16 mouse cellular contexts compared by ENCODE assay signal in genomic region chr10:56712611-56713105, GRCm38 (mm10).
A peak's percentile ranks its signal among the peaks of the same experiment; 100 is the strongest.
DNase-seq lines count a peak whose midpoint lies in the region; ATAC-seq lines count a peak whose summit lies in the region.
"Had no signal": no experiment of that assay in that cellular context is flagged by ENCODE, and none has a peak within 500 bp of the region (broad histone marks: within the 10 kb centered on the region; RNA-seq: fewer than 3 reads in every experiment).

No protein-coding gene starts in this region.

- H3K9ac ChIP-seq in forebrain, embryonic 13.5 days: no peak overlapping the region
- H3K9ac ChIP-seq in neural tube, embryonic 15.5 days (replicated peaks): no peak overlapping the region
- H3K9ac ChIP-seq in hindbrain, embryonic 16.5 days (ENCODE audit: low read depth, low read length): no peak overlapping the region
- H3K9ac ChIP-seq: lung, embryonic 14.5 days had no signal

- H3K36me3 ChIP-seq in forebrain, embryonic 13.5 days (ENCODE audit: poor library complexity, severe bottlenecking): no peaks in the 10 kb centered on the region
- H3K36me3 ChIP-seq in forebrain, embryonic 10.5 days (replicated peaks): no peaks in the 10 kb centered on the region
- no peaks in the 10 kb centered on the region for H3K36me3 ChIP-seq in neural tube, embryonic 15.5 days
- no peaks in the 10 kb centered on the region for H3K36me3 ChIP-seq in hindbrain, embryonic 16.5 days (ENCODE audit: control insufficient read depth, insufficient read depth, low read length)

- H3K4me3 ChIP-seq in forebrain, embryonic 13.5 days: no peak overlapping the region
- H3K4me3 ChIP-seq in forebrain, embryonic 10.5 days: no peak overlapping the region
- no peak overlapping the region for H3K4me3 ChIP-seq in neural tube, embryonic 15.5 days (replicated peaks)
- no peak overlapping the region for H3K4me3 ChIP-seq in hindbrain, embryonic 16.5 days (ENCODE audit: low read length)
- H3K4me3 ChIP-seq: layer of hippocampus, adult 2 months had no signal

- H3K4me2 ChIP-seq in forebrain, embryonic 13.5 days: no peak overlapping the region; the same call in 1 of the 2 replicates
- H3K4me2 ChIP-seq in neural tube, embryonic 15.5 days: no peak overlapping the region
- no peak overlapping the region for H3K4me2 ChIP-seq in hindbrain, embryonic 16.5 days (ENCODE audit: low read length)
- H3K4me2 ChIP-seq: heart, embryonic 11.5 days; lung, embryonic 14.5 days had no signal

- ATAC-seq in forebrain, embryonic 13.5 days: peak; percentile 51
- no peak for ATAC-seq in neural tube, embryonic 15.5 days (ENCODE audit: low FRiP score)
- ATAC-seq in hindbrain, embryonic 16.5 days: peak; percentile 52; the same call in 1 of the 2 replicates
- ATAC-seq: CD4-positive, CD25-positive, alpha-beta regulatory T cell, adult 4 months had no signal

- 7% methylated on average over 7 of the region's 7 CpGs for WGBS in forebrain, embryonic 13.5 days
- WGBS in forebrain, embryonic 10.5 days: 34% methylated on average over 7 of the region's 7 CpGs
- WGBS in neural tube, embryonic 15.5 days: 38% methylated on average over 7 of the region's 7 CpGs
- WGBS in hindbrain, embryonic 16.5 days: 34% methylated on average over 7 of the region's 7 CpGs

- 0 out of 2 replicates have a peak, but pooled peaks cover 6% of the 10 kb centered on the region for H3K4me1 ChIP-seq in forebrain, embryonic 13.5 days
- peaks cover 16% of the 10 kb centered on the region for H3K4me1 ChIP-seq in forebrain, embryonic 10.5 days
- 0 out of 2 replicates have a peak, but pooled peaks cover 5% of the 10 kb centered on the region for H3K4me1 ChIP-seq in neural tube, embryonic 15.5 days
- H3K4me1 ChIP-seq in hindbrain, embryonic 16.5 days (ENCODE audit: control insufficient read depth, insufficient read depth, low read depth, low read length): peaks cover 5% of the 10 kb centered on the region; the same call in 1 of the 2 replicates

- H3K9me3 ChIP-seq in forebrain, embryonic 13.5 days (replicated peaks): no peaks in the 10 kb centered on the region
- H3K9me3 ChIP-seq in forebrain, embryonic 10.5 days: no peaks in the 10 kb centered on the region
- no peaks in the 10 kb centered on the region for H3K9me3 ChIP-seq in neural tube, embryonic 15.5 days (replicated peaks)
- H3K9me3 ChIP-seq in hindbrain, embryonic 16.5 days (ENCODE audit: control insufficient read depth, low read length): no peaks in the 10 kb centered on the region

- no peak for DNase-seq in forebrain, embryonic 10.5 days (ENCODE audit: extremely low spot score, low spot score)
- peak; percentile 26 for DNase-seq in neural tube, embryonic 10.5 days (ENCODE audit: extremely low spot score, low spot score)
- no peak for DNase-seq in spleen, postnatal 10 days (ENCODE audit: low spot score in 2 of 2)
- DNase-seq in testis, postnatal 14 days (ENCODE audit: low spot score): no peak
- DNase-seq: adrenal gland, adult 2 months; gastrocnemius, postnatal 25 days; liver; lung, embryonic 14.5 days; right cerebral cortex, postnatal 14 days; thymus, postnatal 36 days had no signal

- H3K27ac ChIP-seq in forebrain, embryonic 13.5 days: no peak overlapping the region
- H3K27ac ChIP-seq in forebrain, embryonic 10.5 days: no peak overlapping the region
- no peak overlapping the region for H3K27ac ChIP-seq in neural tube, embryonic 15.5 days (replicated peaks)
- no peak overlapping the region for H3K27ac ChIP-seq in hindbrain, embryonic 16.5 days (ENCODE audit: low read depth, low read length)
- H3K27ac ChIP-seq: layer of hippocampus, adult 2 months had no signal

- no peaks in the 10 kb centered on the region for H3K27me3 ChIP-seq in forebrain, embryonic 13.5 days
- H3K27me3 ChIP-seq in forebrain, embryonic 10.5 days (ENCODE audit: poor library complexity, severe bottlenecking): no peaks in the 10 kb centered on the region
- no peaks in the 10 kb centered on the region for H3K27me3 ChIP-seq in neural tube, embryonic 15.5 days (replicated peaks)
- no peaks in the 10 kb centered on the region for H3K27me3 ChIP-seq in hindbrain, embryonic 16.5 days (replicated peaks; ENCODE audit: control insufficient read depth, insufficient read depth, low read length)
